Mouse (Mus musculus) left cerebral cortex, postnatal 10 days (tissue): ENCODE data around the gene Arl6. TPM values are rescaled to one million over a fixed set of nuclear protein-coding genes. Genes with fewer than 3 reads are reported as not detected.

Source experiments
- DNase-seq, 2 experiments: peaks; one replicate each; pipeline ENCODE4 v3.0.0; 2021 to 2022; ENCODE audit warnings: low spot score in 2 of 2, mixed read lengths in 1 of 2; ENCODE audit errors: extremely low spot score in 1 of 2
- intact Hi-C: fragments of 180-260 bp; cut with DNase I; formaldehyde crosslinking; loops from one replicate; pipeline ENCODE4 v1.15.1; 2025
- total RNA-seq, 2 experiments: library from RNA; stranded (reverse); gene quantifications; 2 replicates each; pipeline ENCODE4 v1.2.3; 2021

The Arl6 gene
- total RNA-seq: 10 to 100 TPM; 34.5 to 38.7 TPM

DNA sequence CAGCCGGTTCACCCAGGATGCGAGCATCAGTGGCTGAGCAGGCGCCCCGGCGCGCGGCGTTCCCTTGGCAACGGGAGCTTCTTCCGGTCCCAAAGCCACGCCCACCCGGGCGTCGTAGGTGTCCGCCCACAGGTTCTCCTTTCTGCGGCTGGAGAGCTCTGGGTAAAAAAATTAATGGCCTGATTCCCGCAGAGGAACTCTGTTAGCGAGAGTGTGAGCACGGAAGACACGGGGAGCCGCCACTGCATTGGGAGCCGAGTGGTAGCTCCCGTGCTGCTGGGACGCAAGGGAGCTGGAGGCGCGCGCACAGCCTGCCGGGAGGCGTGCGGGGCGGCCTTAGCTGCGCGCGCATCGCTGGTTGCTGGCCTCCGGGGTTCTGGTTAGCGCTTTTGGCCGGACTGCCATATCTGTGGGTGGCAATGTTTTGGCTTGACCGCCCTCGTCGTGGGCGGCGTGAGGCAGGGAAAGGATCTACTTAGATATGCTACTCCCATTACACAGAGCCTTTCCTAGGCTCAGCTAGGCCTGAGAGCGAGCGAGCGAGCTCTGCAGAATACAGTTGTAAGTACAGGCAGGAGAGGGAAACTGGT, at the start of gene Arl6:
Gene Arl6, minus strand, starts transcription at position 290 of the 590 bp plus-strand sequence.
- intact Hi-C loops: no loop called here
- DNase-seq: peak; percentile 93 to 96

DNA sequence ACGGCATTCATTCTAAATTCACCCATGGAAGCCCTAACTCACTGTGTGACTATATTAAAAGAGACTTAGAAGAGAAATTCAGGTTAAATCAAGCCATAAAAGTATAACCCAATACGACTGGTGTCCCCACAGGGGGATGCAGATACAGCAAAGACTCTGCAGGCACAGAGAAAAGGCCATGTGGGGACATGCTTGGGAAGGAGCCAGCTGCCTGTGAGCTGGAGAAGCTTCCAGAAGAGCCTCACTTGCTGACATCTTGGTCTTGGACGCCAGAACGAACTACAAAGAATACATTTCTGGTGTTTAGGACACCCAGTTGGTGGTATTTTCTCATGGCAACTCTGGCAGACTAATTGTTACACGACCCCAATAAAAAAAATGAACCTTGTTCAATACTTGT, 45.9 kb upstream of the Arl6 start:
- DNase-seq: peak in 1 of 2 experiments; percentile 26
- intact Hi-C loops: loop anchor here (10.0 kb wide), 2 partner anchors 140 to 920 kb away; partner anchors contain the start of gene Epha6

DNA sequence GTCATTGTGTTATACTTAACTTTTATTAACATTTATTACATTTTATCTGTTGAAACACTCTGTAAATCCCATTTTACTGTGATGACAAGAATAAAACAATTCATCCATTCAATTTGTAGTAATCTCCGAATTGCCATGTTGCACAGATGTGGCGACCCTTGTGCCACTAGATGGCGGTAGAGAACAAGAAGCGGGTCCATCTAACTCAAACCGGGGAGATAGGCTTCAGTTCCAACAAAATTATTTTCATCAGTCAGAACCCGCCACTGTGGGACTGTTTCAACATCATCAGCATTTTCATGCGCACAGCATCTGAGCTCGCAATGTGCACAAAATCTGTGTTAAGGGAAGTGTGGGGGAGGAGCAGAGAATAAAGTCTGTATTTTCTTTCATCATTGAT, 44.2 kb upstream of the Arl6 start:
- DNase-seq: peak; percentile 76 to 84
- intact Hi-C loops: loop anchor here (5.0 to 10.0 kb wide), 3 partner anchors 141 to 921 kb away; partner anchors contain the start of gene Epha6

DNA sequence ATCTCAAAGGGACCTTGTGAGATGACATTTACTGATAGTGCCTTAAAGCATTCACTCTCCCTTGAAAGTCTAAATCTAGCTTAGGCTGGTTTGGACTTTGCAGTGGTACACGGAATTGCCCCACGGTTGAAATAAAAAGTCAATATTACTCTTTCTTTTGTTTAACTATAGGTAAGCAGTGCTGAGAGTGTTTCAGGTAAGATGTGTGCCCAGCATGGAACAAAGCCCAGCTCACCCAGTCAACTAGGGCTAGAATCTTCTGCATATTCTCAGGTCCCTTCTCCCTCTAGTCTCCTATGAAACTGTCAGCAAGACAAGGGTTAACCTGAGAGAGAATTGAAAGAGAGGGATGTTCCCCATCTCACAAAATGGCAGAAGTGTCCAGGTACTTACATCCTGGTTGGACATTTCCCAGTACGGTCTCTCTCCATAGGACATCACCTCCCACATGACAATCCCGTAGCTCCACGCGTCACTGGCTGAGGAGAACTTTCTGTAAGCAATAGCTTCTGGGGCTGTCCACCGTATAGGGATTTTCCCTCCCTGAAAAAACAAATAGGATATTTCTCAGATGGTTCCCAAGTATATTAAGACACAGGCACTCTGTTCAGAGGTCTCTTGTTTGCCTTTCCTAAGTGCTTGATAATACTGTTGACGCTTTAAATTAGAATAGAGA, 43.2 kb upstream of the Arl6 start:
- DNase-seq: no peak
- intact Hi-C loops: loop anchor here (5.0 to 10.0 kb wide), 3 partner anchors 142 to 922 kb away; partner anchors contain the start of gene Epha6

DNA sequence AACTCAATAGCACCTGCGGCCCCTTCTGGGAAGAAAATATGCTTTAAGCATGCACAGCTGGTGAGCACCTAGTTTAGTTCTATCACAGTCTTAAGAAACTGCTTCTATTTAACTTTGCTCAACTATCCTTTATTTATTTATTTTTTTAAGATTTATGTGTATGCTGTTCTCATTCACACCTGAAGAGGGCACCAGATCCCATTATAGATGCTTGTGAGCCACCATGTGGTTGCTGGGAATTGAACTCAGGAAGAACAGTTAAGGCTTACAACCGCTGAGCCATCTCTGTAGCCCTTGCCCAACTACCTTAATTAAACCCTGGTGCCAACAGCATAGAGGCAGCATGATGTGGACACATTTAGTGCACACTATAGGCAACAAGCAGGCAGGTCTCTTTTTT, 27.7 kb upstream of the Arl6 start:
- intact Hi-C loops: no loop called here

DNA sequence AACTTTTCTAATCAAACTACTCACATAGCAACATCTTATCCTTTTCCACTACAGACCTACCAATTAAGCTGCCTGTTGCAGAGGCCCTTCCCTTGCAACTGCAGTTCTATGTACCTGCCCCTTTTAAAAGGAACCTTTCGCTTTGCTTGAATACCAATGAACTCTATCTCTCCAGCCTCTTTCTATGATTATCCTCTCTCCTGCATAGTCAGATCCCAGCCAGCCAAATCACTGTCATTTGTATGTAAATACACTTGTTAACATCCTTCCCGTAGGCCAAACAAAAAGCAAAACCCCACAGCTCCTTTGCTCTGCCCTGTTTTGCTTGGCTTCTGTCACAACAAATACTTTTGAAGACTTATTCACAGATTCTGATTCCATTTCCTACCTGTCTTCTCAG, 4.6 kb upstream of the Arl6 start:
- intact Hi-C loops: no loop called here

More for the DNA sequence above, 27.7 kb upstream of the Arl6 start:
- DNase-seq: no peak

DNA sequence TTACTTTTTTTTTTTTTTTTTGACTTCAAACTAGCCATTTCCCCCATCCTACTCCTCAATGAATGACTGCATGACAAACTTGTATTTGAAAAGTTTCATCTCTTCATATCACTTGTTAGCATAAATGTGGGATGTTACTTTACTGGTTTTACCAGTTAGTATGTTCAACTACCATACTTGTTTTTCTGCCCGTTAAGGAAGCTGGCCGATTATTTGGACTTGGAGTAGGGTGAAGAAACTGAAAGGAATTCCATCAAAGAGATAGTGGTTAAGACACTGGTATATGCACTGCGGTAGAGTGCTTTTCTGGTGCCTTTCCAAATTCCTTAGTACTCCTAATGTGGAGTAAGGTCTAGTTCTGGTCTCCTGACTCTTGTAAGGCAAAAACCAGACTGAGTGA, 794 bp upstream of the Arl6 start:
- DNase-seq: no peak
- intact Hi-C loops: no loop called here

More for the DNA sequence above, 4.6 kb upstream of the Arl6 start:
- no peak for DNase-seq

DNA sequence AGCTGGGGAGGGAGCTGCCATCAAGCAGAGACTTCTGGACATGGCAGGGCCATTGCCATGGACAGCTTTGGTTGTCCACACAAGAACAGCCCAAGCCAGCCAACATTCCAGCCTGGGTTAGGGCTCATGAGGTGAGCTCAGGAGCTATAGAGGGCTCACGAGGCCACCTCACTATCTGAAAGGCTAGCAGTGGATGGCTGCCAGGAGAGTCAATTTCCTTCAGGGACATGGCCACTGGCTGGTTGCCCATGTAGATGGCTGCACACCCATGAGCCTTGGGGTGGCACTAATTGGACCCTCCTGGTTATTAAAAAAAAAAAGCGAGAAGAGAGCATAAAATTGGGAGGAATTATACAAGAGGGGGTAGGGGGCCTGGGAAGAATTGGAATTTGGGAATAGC, 4.6 kb downstream of the Arl6 start:
- intact Hi-C loops: no loop called here
- DNase-seq: peak in 1 of 2 experiments; percentile 25

DNA sequence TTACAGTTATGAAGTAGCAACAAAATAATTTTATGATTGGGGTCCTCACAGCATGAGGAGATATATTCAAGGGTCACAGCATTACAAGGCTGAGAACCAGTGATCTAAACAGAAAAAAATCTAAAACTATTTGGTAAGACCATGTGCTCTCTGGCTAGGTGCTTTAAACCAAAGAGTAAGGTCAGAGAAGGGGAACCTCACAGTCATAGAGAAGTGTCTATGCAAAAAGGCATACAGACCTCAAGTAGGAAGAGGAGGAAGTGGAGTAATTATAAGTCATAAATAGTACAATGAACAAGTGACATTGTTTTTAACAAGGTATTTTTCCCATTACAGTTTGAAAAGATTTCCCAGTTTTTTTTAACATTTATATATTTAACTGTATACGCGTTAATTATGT, 17.6 kb downstream of the Arl6 start:
- DNase-seq: no peak
- intact Hi-C loops: no loop called here

DNA sequence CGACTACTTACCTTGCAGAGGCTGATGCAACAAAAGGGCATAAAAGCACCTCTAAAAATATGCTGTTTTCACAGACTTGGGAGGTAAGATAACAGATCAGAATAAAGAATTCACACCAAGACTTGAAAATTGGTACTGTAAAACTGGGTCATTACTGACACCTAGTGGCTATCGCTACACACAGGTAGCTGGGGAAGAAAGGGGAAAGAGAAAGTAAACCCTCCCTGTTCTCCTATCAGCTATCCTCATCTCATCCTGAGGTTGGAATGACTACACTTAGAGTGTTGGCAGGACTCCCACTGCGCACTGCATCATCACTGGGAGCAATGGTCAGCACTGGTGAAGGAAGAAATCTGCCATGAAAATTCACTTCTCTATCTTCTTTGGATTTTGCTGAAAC, 22.0 kb downstream of the Arl6 start:
- peak; percentile 32 to 34 for DNase-seq
- intact Hi-C loops: loop anchor here (5.0 kb wide), 3 partner anchors 80 to 195 kb away; no protein-coding TSS in a partner anchor

DNA sequence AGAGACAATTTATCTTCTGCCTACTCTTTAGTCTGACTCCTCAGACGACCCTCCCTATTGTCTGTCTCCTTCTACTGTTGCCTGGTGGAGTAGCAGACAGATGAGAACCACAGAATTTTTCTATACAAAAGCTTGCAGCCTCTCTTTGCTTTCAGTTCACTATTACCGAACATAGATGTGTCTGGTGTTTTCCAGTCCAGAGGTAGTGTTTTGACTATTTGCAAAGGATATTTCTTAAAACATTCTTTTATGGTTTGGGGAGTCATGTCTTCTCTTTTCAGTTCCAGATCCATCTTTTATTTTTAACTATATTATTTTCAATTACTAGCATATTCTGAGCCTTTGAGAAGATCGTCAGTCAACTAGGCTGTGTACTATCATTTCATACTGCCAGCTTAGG, 23.5 kb downstream of the Arl6 start:
- DNase-seq: no peak
- intact Hi-C loops: loop anchor here (5.0 kb wide), 3 partner anchors 78 to 193 kb away; no protein-coding TSS in a partner anchor

DNA sequence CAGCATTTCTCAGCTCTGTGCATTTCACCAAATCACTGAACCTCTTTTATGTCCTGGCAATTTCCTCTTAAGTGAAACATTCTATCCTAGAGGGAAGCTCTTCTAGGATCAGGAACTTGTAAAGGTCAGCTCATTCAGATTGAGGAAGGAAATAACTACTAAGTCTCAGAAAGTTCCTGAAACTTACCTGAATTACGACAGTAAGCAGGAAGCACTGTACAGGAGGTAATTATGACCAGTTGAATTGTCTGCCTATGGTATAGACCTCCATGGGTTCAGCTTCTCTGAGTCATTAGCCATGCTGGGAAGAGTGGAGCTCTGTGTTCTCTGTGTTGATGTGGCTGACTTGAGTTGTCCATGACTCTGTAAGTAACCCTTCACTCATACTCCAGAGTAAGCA, 28.4 kb downstream of the Arl6 start:
- DNase-seq: no peak
- intact Hi-C loops: no loop called here

DNA sequence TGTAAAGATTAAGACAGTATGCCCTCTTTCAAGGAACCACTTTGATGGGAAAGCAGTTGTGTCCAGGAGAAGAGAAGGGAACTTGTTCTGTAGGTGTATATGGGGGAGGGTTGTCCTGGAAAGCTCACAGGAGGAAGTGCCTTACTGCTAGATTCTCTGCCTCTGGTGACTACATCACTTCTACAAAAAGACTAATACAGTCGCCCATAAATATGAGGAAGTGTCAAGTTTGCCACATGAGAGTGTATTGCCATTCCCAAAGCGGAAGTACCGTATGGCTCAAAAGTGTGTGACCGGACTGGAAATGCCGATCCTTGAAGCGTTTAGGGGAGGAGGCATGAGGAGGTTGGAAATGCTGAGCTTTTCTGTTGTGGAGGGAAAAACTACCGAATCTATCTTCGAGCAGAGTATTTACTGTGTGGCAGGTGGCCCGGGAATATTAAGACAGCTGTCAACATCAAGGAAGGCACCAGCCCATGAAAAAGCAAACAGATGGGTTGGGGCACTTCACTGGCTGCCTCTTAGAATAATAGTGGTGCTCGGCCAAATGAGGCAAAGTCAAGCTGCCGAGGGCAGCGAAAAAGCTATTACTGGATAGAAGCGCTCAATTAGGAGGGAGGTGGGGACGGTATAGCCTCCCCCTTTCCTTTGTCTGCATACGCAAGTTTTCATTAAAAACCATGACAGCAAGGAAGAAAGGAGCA, 35.0 kb downstream of the Arl6 start:
- DNase-seq: no peak
- intact Hi-C loops: loop anchor here (5.0 kb wide), 1 partner anchor 52 kb away; no protein-coding TSS in a partner anchor

DNA sequence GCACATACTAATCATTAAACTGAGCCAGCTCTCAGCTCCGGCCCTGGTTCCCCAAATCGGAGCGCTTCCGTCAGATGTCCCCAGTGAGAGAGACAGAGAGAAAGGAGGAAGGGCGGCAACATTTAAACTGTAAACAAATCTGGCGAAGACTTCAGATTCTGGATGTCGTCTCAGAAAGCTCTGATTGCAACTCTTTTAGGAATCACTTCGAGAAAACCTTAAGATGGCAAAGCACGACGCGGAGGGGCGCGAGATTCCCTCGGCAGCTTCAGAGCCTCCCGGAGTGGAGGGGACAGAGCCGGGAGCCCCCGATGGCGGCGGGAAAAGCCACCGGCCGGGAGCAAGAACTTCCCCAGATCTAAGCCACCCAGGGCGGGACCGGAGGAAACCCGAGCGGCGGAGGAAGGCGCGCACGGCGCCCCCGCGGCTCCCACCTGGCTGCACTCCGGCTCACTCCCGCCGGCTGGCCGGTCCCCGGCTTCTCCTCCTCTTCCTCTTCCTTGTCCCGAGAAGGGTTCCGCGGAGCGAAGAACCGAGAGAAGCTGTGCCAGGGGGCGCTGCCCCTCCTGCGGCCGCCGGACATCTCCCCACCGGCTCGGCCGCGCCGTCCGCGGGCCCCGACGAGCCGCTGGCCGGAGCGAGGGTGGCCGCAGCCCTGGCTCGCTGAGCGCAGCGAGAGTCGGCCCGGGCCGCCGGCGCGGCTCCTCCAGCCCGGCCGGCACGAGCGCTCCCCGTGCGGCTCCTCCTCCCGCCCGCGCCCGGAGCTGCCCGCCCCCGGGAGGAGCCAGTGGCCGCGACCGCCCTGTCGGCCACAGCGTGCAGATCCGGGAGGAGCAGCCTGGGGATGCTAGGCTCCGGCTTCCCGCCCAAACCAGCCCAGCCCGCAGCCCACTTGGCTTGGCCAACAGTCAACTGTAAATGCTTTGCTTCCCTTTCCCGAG, 38.6 kb downstream of the Arl6 start, which contains the start of gene Crybg3:
Gene Crybg3, minus strand, starts transcription at position 669 of the 941 bp plus-strand sequence.
- DNase-seq: peak; percentile 30 to 90
- intact Hi-C loops: loop anchor here (5.0 kb wide), 1 partner anchor 48 kb away; no protein-coding TSS in a partner anchor

DNA sequence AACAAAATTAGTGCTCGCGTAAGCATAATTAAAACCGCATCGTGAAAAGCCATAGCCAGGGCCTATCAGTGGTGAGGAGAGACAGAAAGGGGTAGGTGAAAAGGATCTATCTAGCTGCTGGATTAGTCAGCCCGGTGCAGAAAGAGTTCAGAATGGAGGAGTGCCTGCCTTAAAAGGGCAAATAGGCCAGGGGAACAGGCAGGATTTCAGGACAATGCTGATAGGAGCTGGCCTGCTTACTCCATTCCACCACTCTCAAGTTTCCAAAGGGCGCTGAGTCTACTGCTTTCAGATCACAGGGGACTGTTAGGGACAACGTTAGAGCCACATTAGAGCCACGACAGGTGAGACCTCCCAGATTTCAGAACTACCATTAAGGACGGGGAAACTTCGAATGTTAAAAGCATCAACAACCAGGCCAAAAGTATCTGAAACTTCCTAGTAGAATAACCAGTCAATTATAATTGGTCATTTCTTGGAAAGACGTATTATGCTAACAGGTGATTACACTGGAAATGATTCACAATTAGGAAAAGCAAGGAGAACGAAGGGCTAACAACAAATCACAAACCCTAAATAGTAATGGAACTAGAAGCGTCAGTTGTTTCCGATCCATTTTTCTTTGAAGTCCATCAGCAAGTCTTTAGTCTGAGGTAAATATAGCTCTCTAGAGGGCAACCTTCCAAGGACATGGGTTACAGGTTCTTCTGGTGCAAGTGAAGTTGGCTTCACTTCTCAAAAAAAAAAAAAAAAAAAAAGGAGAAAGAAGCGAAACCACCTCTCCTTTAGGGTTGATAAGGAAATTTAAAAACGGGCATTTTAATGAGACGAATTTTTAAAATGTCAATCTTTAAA, 39.6 kb downstream of the Arl6 start:
- intact Hi-C loops: loop anchor here (5.0 kb wide), 1 partner anchor 47 kb away; no protein-coding TSS in a partner anchor
- no peak for DNase-seq

DNA sequence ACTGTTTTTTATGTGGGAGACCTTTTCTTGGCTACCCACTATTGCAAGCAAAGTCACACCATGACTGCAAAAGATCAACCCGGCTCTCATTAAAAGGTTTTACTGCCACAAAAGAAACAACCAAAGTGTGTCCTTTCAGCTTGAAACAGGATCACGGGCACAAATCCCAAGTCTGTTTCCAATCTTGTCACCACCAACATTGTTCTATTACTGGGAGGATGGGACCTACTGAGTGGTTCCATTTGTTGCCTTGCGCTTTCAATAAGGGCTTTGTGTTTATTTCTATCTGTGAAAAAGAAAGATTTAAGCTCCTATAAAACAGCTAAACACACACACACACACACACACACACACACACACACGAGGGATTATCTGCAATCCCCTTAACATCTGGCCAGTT, 40.2 kb downstream of the Arl6 start:
- intact Hi-C loops: no loop called here
- DNase-seq: no peak

DNA sequence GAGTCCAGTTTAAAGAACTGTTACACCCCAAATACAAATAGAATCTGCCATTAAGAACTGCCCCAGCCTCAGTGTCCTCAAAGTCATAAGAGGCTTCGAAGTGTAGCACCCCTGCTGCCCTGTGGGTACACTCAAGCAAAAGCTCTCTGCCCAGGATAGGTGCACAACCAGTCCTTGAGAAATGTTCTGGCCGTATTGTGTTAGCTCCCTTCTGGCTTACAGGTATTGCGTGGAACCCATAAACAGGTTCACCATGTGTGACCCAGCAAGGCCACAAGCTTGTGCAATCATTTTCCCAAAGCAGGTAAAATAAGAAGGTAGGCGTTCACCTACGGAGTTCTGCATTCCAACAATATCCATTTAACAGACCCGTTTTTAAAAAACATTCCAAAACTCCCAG, 41.9 kb downstream of the Arl6 start:
- intact Hi-C loops: no loop called here
- DNase-seq: no peak

DNA sequence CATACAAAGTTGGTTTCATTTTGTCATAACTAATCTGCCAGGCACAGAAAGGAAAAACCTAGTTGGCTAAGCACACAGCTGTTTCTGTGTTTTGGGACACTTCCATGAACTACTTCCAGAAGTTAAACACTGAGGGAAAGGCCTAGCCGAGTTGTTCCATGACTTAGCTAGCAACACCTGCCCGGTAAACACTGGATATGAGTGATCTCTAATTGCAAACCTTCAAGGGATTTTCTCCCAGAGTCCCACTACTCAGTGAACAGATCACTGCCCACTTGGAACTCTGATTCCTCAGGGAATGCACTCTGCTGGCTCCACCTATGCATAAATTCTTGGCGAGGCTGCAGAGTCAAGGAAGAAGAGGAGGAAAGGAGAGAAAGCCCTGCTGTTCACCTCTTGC, 44.5 kb downstream of the Arl6 start:
- no peak for DNase-seq
- intact Hi-C loops: no loop called here
